Mouse (Mus musculus) cerebellum, adult 2 months (tissue): ENCODE measurements around the gene Foxp1.

Experiments
- CTCF ChIP-seq: fragments of 200-500 bp; IDR thresholded peaks from 2 replicates; pipeline ENCODE4 v1.5.1; 2011; ENCODE audit warnings: low read depth, mild to moderate bottlenecking, control low read depth, low read length, moderate library complexity, borderline replicate concordance; ENCODE audit not compliant: insufficient read depth
- POLR2A ChIP-seq: fragments of 200-500 bp; IDR thresholded peaks from 2 replicates; pipeline ENCODE4 v1.6.1; 2011; ENCODE audit warnings: low read length, control low read depth, borderline replicate concordance; ENCODE audit not compliant: insufficient read depth

DNA sequence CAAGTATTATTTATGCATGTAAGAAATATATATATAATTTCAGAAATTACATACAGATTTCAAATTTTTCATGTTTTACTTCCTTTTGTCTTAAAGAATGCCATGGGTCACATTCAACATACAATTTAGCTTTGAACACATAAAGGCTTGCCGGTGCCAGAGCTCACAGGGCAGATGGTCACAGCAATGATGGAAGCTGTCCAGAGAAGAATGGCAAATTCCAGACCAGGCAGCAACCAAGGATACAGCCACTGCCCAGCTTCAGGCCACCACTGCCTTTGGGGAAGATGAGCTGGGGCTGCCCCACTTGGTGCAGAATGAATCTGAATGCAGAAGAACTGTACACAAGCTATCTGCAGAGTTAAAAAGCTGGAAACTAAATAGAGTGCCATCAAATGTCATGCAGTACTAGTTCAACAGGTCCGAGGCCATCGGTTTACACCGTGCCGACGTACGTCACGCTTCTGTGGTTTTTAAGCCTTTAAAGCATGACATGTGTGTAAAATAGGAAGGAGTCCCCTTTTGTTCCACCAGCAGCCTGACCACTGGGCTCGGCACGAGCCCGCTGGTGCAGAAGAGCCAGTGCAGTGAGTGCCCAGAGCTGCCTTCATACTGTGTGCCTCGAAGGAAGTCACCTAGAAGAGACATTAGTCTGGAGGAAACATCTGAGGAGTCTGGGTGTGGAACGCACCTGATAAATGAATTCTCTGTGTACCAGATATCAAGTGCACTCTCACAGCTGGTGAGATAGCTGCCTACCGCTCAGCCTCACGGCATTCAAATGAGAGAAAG lies 239.5 kb downstream of the Foxp1 start:
- no peak for TF ChIP-seq CTCF
- no peak for TF ChIP-seq POLR2A
